Mouse (Mus musculus) erythroblast, embryonic 14.5 days (primary cell): ENCODE measurements around the gene Slc44a4.

Experiments
- GATA1 ChIP-seq: IDR thresholded peaks from 2 replicates; pipeline ENCODE4 v1.6.1; 2012; ENCODE audit warnings: low read length, inconsistent platforms, mixed read lengths
- TAL1 ChIP-seq: IDR thresholded peaks from 3 replicates; pipeline ENCODE4 v1.6.1; 2012; ENCODE audit warnings: low read length, inconsistent platforms, mixed read lengths

DNA sequence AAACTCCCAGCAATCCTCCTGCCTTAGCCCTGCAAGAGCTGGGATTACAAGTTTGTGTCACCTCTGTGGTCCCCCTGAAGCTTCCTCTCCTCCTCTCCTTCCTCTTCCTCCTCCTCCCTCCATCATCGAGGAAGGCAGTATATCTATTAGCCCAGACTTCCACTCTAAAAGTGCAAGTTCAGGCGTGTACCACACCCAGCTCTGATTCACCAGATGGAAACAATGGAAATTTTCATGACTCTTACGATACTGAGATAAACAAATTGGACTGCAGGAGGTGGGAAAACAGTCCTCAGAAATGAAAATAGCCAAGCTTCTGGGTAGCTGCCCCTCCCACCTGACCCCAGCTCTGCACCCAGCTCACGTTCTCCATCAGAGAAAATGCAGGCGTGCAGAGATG, 51.4 kb downstream of the Slc44a4 start:
- TF ChIP-seq TAL1 (no peak), GATA1 (no peak)
